Mouse (Mus musculus): ENCODE results near the gene Stbd1. TPM values are rescaled to one million over a fixed set of nuclear protein-coding genes. Genes with fewer than 3 reads are reported as not detected.

Gene Stbd1
- polyA plus RNA-seq (2012; ENCODE audit: low replicate concordance): 0.45 and 0.48 TPM in 2 replicates

GRCm38 (mm10) chr5:92602691-92603690 is at the start of gene Stbd1:
Gene Stbd1, plus strand, starts transcription at chr5:92603041.

GRCm38 (mm10) chr5:92554891-92555511 is 47.8 kb upstream of the Stbd1 start, which contains the start of gene Fam47e:
Gene Fam47e, plus strand, starts transcription at chr5:92555069.

Other genes with a start within 250 kb of the Stbd1 start
- 3.6 and 9.4 TPM in 2 replicates for gene Nup54, start 167.8 kb upstream of the Stbd1 start, polyA plus RNA-seq (2012; ENCODE audit: low replicate concordance)
- 10.3 and 17.1 TPM in 2 replicates for gene Scarb2, start 96.2 kb upstream of the Stbd1 start, polyA plus RNA-seq (2012; ENCODE audit: low replicate concordance)
- not detected in 2 replicates for gene Fam47e, start 48.0 kb upstream of the Stbd1 start, polyA plus RNA-seq (2012; ENCODE audit: low replicate concordance)
- gene Ccdc158, start 72.2 kb downstream of the Stbd1 start, polyA plus RNA-seq (2012; ENCODE audit: low replicate concordance): 0.05 and 0.07 TPM in 2 replicates
- gene Shroom3, start 80.4 kb downstream of the Stbd1 start, polyA plus RNA-seq (2012; ENCODE audit: low replicate concordance): 0.04 and 0.19 TPM in 2 replicates

All from hematopoietic multipotent progenitor cell, adult 10-12 weeks (in vitro differentiated cells).